Mouse (Mus musculus) cerebellum, adult 9-10 months (tissue): Measurements from ENCODE around the gene Dhx16.

Experiments used
- DNase-seq: peaks from one replicate; pipeline ENCODE4 v3.0.0; 2022

Dhx16 gene

GRCm38 (mm10) chr17:35860831-35861197 is 18.8 kb upstream of the Dhx16 start:
- DNase-seq: no peak

- peak; percentile 87 for DNase-seq
Measured at GRCm38 (mm10) chr17:35861198-35861857, 18.3 kb upstream of the Dhx16 start, which contains the start of gene Nrm. Nrm (plus strand) TSS chr17:35861318.

GRCm38 (mm10) chr17:35864832-35865353 is 14.7 kb upstream of the Dhx16 start:
- DNase-seq: no peak

GRCm38 (mm10) chr17:35865481-35866280 is 13.9 kb upstream of the Dhx16 start, which contains the start of gene Ppp1r18:
Ppp1r18 (plus strand) TSS chr17:35865593.
- no peak for DNase-seq

- no peak for DNase-seq
Measured at GRCm38 (mm10) chr17:35866281-35866831, 13.3 kb upstream of the Dhx16 start.

- DNase-seq: no peak
Measured at GRCm38 (mm10) chr17:35866911-35867890, 12.4 kb upstream of the Dhx16 start.

- no peak for DNase-seq
Measured at GRCm38 (mm10) chr17:35868165-35868820, 11.3 kb upstream of the Dhx16 start.

- no peak for DNase-seq
Measured at GRCm38 (mm10) chr17:35868961-35869345, 10.7 kb upstream of the Dhx16 start.

GRCm38 (mm10) chr17:35869346-35870067 is 10.1 kb upstream of the Dhx16 start:
- DNase-seq: no peak

GRCm38 (mm10) chr17:35870151-35870883 is 9.3 kb upstream of the Dhx16 start:
- DNase-seq: no peak

- DNase-seq: no peak
Measured at GRCm38 (mm10) chr17:35870884-35871696, 8.5 kb upstream of the Dhx16 start.

- peak; percentile 89 for DNase-seq
Measured at GRCm38 (mm10) chr17:35873774-35874519, 5.7 kb upstream of the Dhx16 start.

GRCm38 (mm10) chr17:35874721-35875120 is 4.9 kb upstream of the Dhx16 start:
- no peak for DNase-seq

- no peak for DNase-seq
Measured at GRCm38 (mm10) chr17:35882924-35883323, 3.3 kb downstream of the Dhx16 start.

GRCm38 (mm10) chr17:35883777-35884176 is 4.2 kb downstream of the Dhx16 start:
- no peak for DNase-seq

- no peak for DNase-seq
Measured at GRCm38 (mm10) chr17:35887725-35888124, 8.1 kb downstream of the Dhx16 start.

GRCm38 (mm10) chr17:35896781-35897643 is 17.4 kb downstream of the Dhx16 start, which contains the start of gene 2310061I04Rik:
2310061I04Rik (minus strand) TSS chr17:35897431.
- DNase-seq: peak; percentile 92
